Mouse (Mus musculus): ENCODE results near the gene Vmn1r114. TPM values are rescaled to one million over a fixed set of nuclear protein-coding genes. Genes with fewer than 3 reads are reported as not detected.

The Vmn1r114 gene
- polyA plus RNA-seq (2014; fragmentation: Illumina TruSeq; extraction: RNeasy Lipid Tissue Mini Kit (QIAGEN cat#74804); ENCODE audit: low read depth, low replicate concordance) = not detected

DNA sequence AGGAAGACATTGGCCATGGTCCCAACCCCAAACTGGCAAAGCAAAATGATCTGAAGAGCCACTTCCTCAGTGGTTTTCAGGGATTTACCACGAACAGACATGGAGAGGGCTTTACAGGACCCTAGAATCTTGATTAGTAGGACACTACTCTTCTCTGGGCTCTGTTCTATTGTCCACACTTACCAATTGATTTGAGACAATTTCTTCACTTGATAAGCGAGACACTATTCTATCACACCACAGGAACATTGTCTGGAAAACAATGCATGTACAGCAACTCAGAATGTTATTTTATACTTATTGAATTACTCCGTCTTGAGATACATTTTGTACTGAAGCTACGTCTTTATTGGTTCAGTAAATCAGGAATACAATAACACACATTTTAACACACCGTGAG lies at the start of gene Vmn1r114:
Gene Vmn1r114 (minus strand): TSS at position 101 of the 400 bp plus-strand sequence.

DNA sequence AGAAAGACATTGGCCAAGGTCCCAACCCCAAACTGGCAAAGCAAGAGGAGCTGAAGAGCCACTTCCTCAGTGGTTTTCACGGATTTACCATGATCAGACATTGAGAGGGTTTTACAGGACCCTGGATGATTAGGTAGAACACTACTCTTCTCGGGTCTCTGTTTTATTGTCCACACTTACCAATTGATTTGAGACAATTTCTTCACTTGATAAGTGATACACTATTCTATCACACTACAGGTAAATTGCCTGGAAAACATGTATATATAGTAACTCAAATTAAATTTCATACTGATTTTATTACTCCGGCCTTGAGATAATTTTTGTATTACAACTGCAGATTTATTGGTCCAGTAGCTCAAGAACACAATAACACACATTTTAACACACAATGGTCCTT lies 32.9 kb upstream of the Vmn1r114 start, which contains the start of gene Vmn1r115:
Gene Vmn1r115 (minus strand): TSS at position 101 of the 400 bp plus-strand sequence.

DNA sequence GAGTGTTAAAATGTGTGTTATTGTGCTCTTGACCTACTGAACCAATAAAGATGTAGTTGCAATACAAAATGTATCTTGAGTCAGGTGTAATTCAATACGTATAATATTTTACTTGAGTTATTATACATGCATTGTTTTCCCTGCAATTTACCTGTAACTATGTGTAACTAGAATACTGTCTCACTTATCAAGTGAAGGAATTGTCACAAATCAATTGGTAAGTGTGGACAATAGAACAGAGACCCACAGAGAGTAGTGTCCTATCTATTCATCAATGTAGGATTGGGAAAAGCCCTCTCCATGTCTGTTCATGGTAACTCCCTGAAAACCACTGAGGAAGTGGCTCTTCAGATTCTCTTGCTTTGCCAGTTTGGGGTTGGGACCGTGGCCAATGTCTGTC lies 25.0 kb downstream of the Vmn1r114 start, which contains the start of gene Vmn1r113:
Gene Vmn1r113 (plus strand): TSS at position 301 of the 400 bp plus-strand sequence.

DNA sequence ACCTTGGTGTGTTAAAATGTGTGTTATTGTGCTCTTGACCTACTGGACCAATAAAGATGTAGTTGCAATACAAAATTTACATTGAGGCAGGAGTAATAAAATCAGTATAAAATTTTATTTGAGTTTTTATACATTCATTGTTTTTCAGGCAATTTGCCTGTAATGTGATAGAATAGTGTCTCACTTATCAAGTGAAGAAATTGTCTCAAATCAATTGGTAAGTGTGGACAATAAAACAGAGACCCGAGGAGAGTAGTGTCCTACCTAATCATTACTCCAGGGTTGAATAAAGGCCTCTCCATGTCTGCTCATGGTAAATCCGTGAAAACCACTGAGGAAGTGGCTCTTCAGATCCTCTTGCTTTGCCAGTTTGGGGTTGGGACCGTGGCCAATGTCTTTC lies 41.1 kb downstream of the Vmn1r114 start, which contains the start of gene Vmn1r112:
Gene Vmn1r112 (plus strand): TSS at position 301 of the 400 bp plus-strand sequence.

Other genes starting within 250 kb of the Vmn1r114 start
- gene Gm4141, start 235.9 kb downstream of the Vmn1r114 start, polyA plus RNA-seq (2014; fragmentation: Illumina TruSeq; extraction: RNeasy Lipid Tissue Mini Kit (QIAGEN cat#74804); ENCODE audit: low read depth, low replicate concordance) = not detected
- not detected for gene Gm4513, start 213.2 kb downstream of the Vmn1r114 start, polyA plus RNA-seq (2014; fragmentation: Illumina TruSeq; extraction: RNeasy Lipid Tissue Mini Kit (QIAGEN cat#74804); ENCODE audit: low read depth, low replicate concordance)
- gene Vmn1r107, start 143.3 kb downstream of the Vmn1r114 start, polyA plus RNA-seq (2014; fragmentation: Illumina TruSeq; extraction: RNeasy Lipid Tissue Mini Kit (QIAGEN cat#74804); ENCODE audit: low read depth, low replicate concordance) = not detected
- not detected for gene Vmn1r111, start 109.0 kb downstream of the Vmn1r114 start, polyA plus RNA-seq (2014; fragmentation: Illumina TruSeq; extraction: RNeasy Lipid Tissue Mini Kit (QIAGEN cat#74804); ENCODE audit: low read depth, low replicate concordance)
- gene Gm10668, start 81.6 kb downstream of the Vmn1r114 start, polyA plus RNA-seq (2014; fragmentation: Illumina TruSeq; extraction: RNeasy Lipid Tissue Mini Kit (QIAGEN cat#74804); ENCODE audit: low read depth, low replicate concordance) = not detected
- not detected for gene Vmn1r112, start 41.0 kb downstream of the Vmn1r114 start, polyA plus RNA-seq (2014; fragmentation: Illumina TruSeq; extraction: RNeasy Lipid Tissue Mini Kit (QIAGEN cat#74804); ENCODE audit: low read depth, low replicate concordance)
- not detected for gene Vmn1r113, start 24.9 kb downstream of the Vmn1r114 start, polyA plus RNA-seq (2014; fragmentation: Illumina TruSeq; extraction: RNeasy Lipid Tissue Mini Kit (QIAGEN cat#74804); ENCODE audit: low read depth, low replicate concordance)
- gene Vmn1r115, start 32.8 kb upstream of the Vmn1r114 start, polyA plus RNA-seq (2014; fragmentation: Illumina TruSeq; extraction: RNeasy Lipid Tissue Mini Kit (QIAGEN cat#74804); ENCODE audit: low read depth, low replicate concordance) = not detected
- gene Vmn1r116, start 60.1 kb upstream of the Vmn1r114 start, polyA plus RNA-seq (2014; fragmentation: Illumina TruSeq; extraction: RNeasy Lipid Tissue Mini Kit (QIAGEN cat#74804); ENCODE audit: low read depth, low replicate concordance) = not detected
- gene Vmn1r117, start 71.9 kb upstream of the Vmn1r114 start, polyA plus RNA-seq (2014; fragmentation: Illumina TruSeq; extraction: RNeasy Lipid Tissue Mini Kit (QIAGEN cat#74804); ENCODE audit: low read depth, low replicate concordance) = not detected
- gene Vmn1r118, start 100.2 kb upstream of the Vmn1r114 start, polyA plus RNA-seq (2014; fragmentation: Illumina TruSeq; extraction: RNeasy Lipid Tissue Mini Kit (QIAGEN cat#74804); ENCODE audit: low read depth, low replicate concordance) = not detected
- not detected for gene Vmn1r119, start 200.3 kb upstream of the Vmn1r114 start, polyA plus RNA-seq (2014; fragmentation: Illumina TruSeq; extraction: RNeasy Lipid Tissue Mini Kit (QIAGEN cat#74804); ENCODE audit: low read depth, low replicate concordance)
- gene Vmn1r120, start 241.6 kb upstream of the Vmn1r114 start, polyA plus RNA-seq (2014; fragmentation: Illumina TruSeq; extraction: RNeasy Lipid Tissue Mini Kit (QIAGEN cat#74804); ENCODE audit: low read depth, low replicate concordance) = not detected